Mouse (Mus musculus): ENCODE results near the gene Myh6.
"Not testable (repeated sequence)": the region's sequence is repeated elsewhere in the genome, so short reads cannot be mapped to it uniquely, and the experiment has no call there.

Gene Myh6

DNA sequence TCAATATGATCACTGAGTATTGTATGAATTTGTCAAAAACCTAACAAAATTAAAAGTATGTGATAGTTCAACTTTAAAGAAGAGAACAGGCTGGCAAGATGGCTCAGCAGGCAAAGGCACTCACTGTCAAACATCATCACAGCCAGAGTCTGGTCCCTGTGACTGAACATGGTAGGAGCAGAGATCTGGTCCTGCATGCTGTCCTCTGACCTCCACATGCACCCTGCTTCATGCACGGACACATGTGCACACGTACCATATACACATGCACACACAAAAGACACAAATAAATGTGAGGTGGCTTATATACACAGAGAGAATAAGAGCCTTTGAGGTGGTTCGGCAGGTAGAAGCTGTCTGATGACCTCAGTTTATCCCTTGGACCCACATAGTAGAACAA, 11.2 kb downstream of the Myh6 start:
- no peak for DNase-seq

DNA sequence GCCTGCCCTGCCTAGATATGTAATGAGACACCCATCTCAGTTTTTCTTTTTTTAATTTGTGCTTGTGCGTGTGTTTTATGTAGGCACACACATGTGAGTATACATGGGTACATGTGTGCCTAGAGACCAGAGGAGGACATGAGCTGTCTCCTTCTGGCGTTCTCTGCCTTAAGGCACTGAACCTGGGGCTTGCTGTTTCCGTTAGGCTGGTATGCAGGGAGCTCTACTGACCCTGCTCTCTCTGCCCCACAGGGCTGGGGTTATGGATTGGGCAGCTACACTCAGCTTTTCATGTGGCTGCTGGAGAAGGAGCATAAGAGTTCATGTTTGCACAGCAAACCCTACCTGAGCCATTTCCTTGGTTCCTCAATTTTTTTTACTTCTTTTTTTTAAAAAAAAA, 12.3 kb downstream of the Myh6 start:
- no peak for DNase-seq

DNA sequence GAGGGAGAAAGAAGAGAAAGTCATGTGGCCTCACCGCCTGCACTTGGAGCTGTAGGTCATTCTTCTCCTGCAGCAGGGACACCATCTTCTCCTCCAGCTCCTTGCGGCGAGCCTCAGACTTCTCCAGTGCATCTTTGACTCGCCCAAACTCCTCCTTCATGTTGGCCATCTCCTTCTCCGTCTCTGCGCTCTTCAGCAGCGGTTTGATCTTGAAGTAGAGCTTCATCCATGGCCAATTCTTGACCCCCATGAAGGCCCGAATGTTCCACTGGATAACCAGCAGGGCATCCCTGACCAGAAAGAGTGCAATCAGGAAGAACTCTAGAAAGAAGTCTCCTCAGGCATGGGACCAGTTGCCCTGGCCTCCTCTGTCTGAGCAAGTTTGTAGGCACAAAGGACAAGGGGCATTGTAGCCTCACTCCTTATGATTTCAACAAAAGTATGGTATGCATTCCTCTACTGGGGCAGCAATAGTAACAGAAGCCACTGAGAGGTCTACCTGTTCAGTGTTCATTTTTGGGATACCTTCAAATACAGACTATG, 13.0 kb downstream of the Myh6 start:
- no peak for DNase-seq

DNA sequence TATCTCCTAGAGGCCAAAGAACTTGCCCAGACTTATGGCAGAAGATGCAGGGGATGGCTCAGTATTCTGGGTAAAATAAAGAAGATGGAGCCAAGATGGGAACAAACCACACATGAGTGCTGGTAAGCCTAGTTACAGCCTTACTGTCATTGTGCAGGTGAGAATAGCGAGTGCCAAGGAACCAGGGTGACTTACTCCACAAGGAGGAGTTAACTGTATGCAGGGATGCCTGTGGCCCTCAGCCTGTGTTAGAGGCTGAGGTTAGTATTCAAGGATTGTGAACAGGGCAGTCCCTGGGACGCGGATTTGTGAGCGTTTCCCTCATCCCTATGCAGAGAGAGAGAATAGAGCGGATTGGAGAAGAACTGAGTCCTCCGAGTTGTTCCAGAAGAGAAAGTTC, 15.1 kb downstream of the Myh6 start:
- DNase-seq = no peak

DNA sequence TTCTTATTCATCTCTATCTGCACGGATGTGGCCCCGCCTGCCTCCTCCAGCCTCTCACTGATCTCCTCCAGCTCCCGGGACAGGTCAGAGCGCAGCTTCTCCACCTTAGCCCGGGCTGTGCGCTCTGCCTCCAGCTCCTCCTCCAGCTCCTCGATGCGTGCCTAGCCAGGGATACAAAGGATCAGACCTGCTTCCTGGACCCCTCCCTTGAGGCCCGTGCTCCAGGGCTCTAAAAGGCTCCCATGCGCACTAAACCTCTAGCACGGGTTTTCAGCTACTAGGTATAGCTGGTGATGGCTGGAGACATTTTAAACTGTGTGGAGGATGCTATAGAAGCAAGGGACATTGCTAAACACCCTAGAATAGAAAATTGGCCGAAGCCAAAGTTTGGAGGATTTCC, 16.2 kb downstream of the Myh6 start:
- DNase-seq = no peak

DNA sequence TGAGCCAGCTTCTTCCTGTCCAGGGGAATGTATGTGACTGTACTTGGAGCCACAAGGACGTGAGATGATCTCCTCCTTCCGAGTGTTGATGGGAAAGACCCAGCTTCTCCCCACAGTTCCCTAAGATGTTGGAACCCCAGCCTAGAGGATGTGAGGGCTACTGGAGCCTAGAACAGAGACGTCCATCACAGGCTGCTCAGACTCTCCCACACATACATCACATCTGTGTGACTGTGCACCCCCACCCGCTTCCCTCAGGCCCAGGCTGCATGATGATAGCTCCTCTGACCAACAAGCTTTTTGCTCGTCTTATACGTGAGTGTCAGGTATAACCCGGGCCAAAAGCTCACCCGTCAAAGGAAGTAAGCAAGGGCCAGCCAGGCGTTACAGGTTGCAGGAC, 17.9 kb downstream of the Myh6 start:
- DNase-seq = no peak

DNA sequence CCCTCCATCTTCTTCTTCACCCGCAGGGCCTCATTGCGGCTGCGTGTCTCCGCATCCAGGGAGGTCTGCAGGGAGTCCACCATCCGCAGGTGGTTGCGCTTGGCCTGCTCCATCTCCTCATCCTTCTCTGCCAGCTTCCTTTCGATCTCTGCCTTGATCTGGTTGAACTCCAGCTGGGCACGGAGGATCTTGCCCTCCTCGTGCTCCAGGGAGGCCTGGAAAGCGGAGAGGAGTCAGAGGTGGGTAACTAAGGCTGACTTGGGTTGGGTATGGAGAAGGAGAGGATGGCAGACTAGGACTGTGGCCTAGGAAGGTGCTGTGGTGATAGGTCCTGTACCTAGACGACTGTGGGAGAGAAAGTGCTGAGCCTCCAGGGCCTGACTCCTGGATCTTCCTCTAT, 19.7 kb downstream of the Myh6 start:
- not testable (repeated sequence) for DNase-seq

DNA sequence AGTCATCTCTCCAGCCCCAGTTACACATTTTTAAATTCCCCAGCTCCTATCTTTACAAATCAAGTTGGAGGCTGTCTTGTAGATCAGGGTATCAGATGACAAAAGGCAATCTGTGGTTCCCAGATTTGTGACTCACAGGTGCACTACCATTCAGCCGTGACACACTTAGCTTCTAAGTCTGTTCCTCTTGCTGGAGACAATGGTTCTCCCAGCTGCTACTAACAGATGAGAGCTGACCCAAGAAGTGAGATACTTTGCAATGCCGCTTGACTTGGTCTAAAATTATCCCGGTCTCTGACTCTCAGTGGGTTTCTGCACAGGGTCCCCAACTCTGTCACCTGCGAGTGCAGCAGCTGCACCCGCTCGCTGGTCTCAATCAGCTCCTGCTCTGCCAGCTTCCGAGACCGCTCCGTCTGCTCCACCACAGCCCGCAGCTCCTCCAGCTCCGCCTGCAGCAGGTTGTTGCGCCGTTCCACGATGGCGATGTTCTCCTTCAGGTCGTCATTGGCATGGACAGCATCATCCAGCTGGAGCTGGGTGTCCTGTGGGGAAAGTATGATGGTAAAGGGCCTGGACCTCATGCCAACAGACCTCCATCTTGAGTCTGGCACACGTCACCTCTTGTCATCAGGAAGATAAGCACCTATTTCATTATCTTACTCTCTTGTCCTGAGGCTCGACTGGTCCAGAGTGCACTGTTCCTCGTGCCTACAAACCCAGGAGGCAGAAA, 20.6 kb downstream of the Myh6 start:
- DNase-seq = no peak

DNA sequence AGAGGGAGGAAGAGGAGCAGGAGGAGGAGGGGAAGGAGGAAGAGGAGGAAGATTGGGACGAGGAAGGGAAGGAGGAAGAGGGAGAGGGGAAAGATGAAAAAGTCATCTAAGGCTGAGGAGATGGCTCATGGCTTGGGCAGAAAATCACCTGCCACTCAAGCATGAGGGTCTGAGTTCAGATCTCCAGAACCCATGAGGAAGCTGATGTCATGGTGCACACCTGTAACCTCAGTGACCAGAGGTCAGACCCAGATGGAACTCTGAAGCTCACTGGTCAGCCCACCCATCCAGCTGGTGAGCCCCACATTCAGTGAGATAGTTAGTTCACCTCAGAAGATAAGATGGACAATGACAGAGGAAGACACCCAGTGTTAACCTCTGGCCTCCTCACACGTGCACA, 21.8 kb downstream of the Myh6 start:
- DNase-seq = no peak

DNA sequence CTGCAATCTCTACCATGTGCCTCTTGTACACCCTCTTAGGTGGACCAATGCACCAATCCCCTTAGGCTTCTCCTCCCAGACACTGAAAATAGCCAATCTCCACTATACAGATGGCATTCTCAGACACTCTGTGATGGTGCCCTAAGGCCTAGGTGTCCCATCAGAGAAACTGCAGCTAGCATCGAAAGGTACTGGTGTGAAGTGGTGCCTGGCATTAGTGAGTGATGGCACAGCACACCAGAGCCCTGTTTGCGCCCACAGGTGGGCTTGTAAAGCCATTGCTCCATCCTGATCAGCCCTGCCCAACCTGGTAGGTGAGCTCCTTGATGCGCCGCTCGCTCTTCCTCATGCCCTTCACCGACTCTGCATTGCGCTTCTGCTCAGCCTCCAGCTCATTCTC, 22.8 kb downstream of the Myh6 start:
- no peak for DNase-seq

DNA sequence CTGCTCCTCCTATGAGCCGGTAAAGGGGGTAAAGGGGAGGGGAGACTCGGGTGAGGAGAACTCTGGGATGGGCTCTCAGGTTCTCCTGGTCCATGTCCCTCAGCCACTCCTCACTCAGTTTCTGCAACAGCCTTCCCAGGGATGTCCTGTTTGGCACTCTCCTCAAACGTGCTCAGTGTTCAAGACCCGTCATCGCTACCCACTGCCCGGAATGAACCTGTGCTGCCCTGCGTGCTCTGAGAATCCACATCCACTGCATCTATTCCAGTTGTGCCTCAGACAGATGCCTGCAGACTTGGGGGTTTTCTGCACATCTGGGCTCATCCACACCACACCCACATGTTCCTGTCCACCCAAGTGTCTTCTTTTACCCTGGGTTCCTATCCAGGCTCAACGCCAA, 24.2 kb downstream of the Myh6 start:
- no peak for DNase-seq

DNA sequence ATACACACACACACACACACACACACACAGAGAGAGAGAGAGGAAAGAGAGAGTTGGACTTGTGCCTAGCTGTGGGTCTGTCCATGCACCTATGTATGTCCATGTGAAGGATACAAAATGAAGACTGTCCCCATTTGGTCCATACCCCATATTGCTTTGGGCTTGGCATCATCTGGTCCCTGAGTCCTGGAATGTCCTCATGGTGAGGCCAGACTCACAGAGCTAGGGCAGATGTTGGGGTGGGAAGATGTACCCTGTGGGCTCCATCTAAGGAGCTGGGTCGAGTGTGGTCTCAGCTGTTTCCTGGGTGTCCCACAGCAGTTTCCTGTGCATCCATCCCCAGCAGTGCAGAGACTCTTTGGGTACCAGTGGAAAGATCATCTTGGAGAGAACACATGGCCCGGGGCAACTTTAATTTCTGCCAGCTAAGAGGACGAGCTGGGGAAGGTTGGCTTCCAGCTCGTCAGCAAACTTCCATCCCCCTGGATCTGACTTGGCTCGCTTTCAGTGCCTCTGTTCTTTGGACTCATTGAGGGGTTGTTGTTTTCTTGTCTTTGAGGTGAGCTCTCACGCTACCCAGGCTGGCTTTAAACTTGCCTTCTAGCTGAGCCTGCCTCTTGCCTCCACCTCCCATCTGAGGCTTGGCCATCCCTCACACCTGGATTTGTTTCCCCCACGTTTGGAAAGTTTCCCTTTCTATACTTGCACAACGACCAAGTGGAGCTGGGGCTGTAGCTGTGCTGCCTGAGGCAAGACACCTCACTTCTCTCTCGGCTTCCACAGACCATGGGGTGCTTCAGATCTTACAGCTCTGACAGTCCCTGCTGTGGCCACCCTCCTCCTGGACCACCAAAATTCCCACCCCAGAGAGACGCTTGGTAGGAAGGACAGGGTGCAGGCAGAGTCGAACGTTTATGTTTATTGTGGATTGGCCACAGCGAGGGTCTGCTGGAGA, 25.4 kb downstream of the Myh6 start:
- no peak for DNase-seq

DNA sequence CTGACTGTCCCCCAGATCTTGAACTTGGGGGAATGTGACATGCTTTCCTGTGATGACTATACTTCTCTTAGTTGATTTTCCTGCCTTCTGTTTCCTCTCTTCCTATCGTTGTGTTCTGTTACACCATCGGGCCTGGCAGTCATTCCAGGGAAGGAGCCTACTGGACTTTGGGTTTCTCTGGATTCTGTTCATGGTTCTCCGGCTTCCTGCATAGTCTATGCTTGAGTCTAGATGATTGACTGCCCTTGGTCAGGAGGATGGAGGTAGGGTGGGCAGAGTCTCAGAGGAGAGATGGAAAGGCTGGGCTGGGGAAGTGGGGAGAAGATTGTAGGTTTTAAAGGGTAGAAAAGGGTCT, 26.6 kb downstream of the Myh6 start:
- no peak for DNase-seq

DNA sequence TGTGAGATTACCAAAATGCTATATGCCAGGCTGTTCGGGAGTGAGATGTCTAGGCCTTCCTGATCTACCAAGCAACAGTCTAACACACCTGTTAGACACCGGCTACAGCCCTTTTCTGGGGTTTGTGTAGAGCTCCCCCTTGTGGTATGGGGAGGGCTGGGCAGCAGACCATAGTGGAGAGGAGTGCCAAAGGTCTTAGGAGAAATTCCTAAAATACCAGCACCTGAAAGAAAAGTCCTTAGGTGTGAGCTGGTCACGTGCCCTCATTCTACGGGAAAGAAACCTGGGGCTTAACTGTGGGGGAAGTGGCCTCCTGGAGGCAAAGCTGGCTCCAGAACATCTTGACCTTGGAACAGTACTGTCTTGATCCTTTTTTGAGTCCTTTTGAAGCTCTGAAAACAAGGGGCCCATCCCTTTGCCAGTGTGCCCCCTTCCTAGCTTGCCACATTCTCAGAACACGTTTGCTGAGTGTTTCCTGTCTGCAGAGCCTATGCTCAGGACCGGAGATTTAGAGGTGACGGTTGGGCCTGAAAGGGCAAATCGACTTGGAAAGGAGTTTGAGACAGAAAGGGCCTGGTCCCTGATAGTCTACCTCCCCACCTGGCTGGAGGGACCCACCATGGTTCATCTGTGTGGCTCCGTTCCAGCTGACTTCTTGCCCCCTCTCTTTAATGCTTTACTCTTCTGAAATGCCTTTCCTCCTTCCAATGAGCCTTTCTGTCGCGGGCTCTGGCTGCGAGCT, 27.1 kb downstream of the Myh6 start:
- peak; percentile 53 to 59 for DNase-seq

DNA sequence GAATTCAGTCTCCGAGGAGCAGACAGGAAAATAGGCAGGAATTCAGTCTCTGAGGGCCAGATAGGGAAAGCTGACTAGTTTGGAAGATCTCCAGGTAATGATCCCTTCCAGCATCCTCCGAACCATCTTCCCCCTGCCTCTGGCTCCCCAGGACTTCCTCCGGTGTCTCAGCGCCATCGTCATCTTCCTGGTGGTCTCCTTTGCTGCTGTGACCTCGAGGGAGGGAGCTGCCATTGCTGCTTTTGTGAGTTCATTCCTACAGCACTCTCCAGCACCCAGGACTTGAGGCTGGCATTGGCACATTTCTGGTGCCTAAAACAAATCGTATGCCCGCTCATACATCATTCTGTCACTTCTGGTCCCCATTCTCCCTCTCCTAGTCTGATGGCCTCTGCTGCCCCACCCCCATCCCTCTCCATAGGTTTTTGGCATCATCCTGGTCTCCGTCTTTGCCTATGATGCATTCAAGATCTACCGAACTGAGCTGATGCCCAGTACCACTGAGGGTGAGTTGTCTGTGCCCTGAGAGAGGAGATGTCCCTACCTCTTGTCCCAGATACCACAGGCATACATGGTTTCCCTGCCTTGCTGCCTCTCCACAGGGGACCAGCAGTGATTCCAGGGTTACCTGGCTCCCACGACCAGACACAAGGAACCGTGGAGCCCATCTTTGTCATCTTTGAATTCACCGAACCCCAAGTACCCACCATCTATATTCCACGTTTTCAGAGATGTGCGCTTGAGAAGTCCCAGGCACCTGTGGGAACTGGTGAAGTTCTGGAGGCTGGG, 28.1 kb downstream of the Myh6 start:
- no peak for DNase-seq

DNA sequence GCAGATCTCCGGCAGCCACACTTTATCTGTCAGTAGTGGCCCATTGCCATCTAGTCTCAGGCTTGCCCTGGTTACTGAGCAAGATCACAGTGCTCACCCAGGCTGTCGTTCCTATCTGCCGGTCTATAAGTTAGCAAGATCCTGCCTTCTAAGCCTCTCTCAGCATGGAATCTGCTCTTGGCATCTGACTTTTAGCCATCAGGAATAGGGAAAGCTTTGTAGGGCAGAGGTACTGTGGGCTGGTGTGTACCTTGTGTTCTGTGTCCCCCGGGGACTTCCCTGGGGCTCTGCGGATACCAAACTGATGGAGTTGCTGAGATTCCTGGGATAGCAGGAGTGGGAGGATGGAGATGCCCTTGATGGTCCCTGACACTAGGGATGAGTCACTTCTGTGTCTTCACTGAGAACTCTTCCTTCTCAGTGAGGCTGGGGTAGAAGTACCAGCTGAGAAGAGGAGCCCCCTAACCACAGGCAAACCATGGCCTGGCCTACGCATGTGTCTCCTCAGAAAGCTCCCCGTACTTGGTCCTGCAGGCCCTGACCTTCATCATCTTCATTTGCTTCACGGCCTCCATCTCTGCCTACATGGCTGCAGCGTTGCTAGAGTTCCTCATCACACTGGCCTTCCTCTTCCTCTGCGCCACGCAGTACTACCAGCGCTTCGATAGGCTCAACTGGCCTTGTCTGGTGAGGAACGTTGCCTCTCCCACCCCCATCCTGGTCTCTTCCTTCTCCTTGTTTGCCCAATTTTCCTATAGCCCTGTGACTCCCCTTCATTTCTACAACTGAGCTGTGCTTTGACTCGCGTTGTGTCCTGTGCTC, 29.2 kb downstream of the Myh6 start:
- no peak for DNase-seq

DNA sequence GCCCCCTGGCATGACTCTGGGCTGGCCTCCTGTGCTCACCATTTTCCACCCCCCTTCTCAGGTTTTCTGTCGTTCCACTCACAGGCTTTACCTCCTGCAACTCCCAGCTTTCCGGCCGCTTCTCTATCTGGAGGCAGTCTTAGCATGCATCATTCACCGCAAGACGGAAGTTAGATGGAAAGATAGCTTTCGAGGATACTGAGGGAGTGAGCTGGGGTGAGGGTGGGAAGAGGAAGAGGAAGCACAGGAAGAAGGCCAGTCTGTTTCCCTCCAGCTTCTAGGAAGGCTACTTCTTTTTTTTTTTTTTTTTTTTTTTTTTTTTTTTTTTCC, 29.9 kb downstream of the Myh6 start:
- no peak for DNase-seq

DNA sequence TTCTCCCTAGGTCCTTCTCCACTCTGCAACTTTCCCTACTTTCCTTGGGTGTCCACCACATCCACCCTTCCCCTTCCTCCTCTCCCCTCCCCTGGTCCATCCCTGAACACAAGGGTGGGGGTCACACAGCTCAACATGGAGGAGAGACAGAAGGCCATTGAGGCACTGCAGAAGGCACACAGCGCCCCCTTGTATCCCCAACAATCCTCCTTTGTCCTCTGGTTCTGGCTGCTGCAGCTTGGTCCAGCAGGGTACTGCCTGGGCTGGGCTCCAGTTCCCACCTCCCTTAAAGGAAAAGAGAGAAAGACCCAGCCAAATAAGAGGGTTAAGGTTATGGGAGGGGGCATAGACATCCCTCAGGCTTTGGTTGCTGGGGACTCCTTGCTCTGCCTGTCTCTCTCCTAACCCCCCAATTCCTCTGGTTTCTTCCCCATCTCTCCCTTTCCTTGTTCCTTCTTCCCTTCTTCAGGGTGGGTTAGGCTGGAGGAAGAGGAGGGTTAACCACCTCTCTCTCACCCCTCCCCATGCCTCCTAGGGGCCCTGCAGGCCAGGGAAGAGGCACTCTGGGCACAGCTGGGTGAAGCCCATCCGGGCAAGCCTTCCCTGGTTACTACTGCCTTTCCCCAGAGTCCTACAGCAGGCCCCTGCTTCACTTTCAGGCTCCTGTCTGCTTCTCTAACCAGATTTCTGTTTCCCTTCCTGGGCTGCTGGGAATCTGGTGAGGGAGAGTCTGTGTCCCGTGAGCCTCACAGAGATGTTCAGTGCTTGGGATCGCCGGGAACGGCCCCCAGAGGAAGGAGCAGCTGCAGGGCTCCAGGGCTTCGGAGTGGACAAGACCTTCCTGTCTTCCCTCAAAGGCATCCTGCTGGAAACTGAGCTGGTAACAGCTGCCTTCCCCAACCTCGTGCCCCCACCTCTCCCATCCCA, 30.6 kb downstream of the Myh6 start, which contains the start of gene Cmtm5:
TSS of gene Cmtm5 (plus strand) at position 358 of the 927 bp plus-strand sequence.
- peak in 1 of 2 experiments; percentile 33 for DNase-seq

DNA sequence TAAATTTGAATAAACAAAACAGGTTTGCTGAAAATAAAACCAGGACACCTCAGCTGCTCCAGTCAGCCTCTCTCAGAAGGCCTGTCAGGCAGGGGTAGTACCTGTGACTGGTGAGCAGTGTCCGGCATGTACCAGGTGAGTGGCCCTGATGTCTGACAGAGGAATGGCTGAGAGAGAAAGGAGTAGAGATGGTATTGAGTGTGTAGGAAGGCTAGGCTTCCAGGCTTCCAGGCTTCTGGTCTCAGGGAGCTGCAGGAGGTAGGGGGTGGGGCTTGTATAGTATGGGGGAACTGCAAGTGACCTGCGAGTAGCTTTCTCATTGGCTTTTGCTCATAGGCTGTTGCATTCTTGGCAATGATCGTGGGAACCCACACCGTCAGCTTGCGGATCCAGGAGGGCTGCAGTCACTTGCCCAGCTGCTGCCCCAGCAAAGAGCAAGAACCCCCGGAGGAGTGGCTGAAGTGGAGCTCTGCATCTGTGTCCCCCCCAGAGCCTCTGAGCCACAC, 34.0 kb downstream of the Myh6 start, which contains the start of gene Il25:
TSS of gene Il25 (plus strand) at position 51 of the 506 bp plus-strand sequence.
- DNase-seq = no peak

DNA sequence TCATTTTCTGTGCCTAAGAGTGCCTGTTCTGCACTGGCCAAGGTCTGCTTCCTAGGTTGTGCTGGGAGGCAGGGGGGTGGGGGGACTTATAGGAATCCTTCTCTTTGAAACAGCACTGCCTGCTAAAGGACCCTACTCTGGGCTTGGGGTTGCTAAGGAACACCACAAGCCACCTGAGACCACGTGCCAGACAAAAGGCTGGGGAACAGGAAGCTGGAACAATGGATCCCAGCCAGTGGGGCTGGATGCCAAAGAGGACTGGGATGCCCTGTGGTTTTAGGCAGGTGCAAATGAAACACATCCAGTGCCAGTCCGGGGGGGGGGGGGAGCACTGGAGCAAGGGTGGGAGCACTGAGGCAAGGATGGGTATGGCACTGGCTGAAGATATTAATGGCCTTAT, 36.3 kb downstream of the Myh6 start:
- DNase-seq = peak in 1 of 2 experiments; percentile 29
